Mouse (Mus musculus) liver, postnatal 0 days (tissue): ENCODE measurements at regions not wholly inside any gene's neighbourhood (a gene's known extent, or its start where the extent isn't known, plus 50 kb on each side); places are given as distances from the start of the nearest gene placed in this dataset.

Source experiments
- ATAC-seq: fragments of 200-750 bp; cut with Nextera tagmentation; 2 replicates; pipeline ENCODE4 v1.8.0; 2017; ENCODE audit warnings: mild to moderate bottlenecking, moderate library complexity
- DNase-seq: peaks from one replicate; pipeline ENCODE4 v3.0.0-alpha.2; 2016
- H3K27ac ChIP-seq: fragments of 300-500 bp; sonication (generic); 2 replicates; pipeline ENCODE4 v1.5.1; 2014; ENCODE audit warnings: antibody characterized with exemption, moderate library complexity, mild to moderate bottlenecking, low read depth
- H3K27me3 ChIP-seq: fragments of 300-500 bp; sonication (generic); 2 replicates; pipeline ENCODE4 v1.6.1; 2014; ENCODE audit warnings: low read length, control low read depth, mixed read lengths; ENCODE audit not compliant: insufficient read depth
- H3K36me3 ChIP-seq: fragments of 300-500 bp; sonication (generic); replicated peaks from 2 replicates; pipeline ENCODE4 v1.6.1; 2014; ENCODE audit warnings: mild to moderate bottlenecking, control low read depth, low read length, moderate library complexity, mixed read lengths; ENCODE audit not compliant: insufficient read depth
- H3K4me1 ChIP-seq: fragments of 300-500 bp; sonication (generic); 2 replicates; pipeline ENCODE4 v1.6.1; 2014; ENCODE audit warnings: antibody characterized with exemption, mild to moderate bottlenecking, control low read depth; ENCODE audit not compliant: insufficient read depth
- H3K4me2 ChIP-seq: fragments of 300-500 bp; sonication (generic); 2 replicates; pipeline ENCODE4 v1.6.1; 2014; ENCODE audit warnings: low read depth, mild to moderate bottlenecking, low read length, moderate library complexity, mixed read lengths
- H3K4me3 ChIP-seq: fragments of 300-500 bp; sonication (generic); 2 replicates; pipeline ENCODE4 v1.5.1; 2014; ENCODE audit warnings: low read depth, low read length
- H3K9ac ChIP-seq: fragments of 300-500 bp; sonication (generic); replicated peaks from 2 replicates; pipeline ENCODE4 v1.6.1; 2014; ENCODE audit warnings: mild to moderate bottlenecking, moderate library complexity
- H3K9me3 ChIP-seq: fragments of 300-500 bp; sonication (generic); 2 replicates; pipeline ENCODE4 v1.6.1; 2016; ENCODE audit warnings: mild to moderate bottlenecking, control low read depth, low read length, mixed read lengths
- CTCF ChIP-seq: sonication (generic); IDR thresholded peaks from 2 replicates; pipeline ENCODE4 v1.5.1; 2016; ENCODE audit warnings: antibody characterized with exemption, low read depth
- EP300 ChIP-seq: IDR thresholded peaks from 2 replicates; pipeline ENCODE4 v1.6.1; 2016; ENCODE audit warnings: antibody characterized with exemption, low read depth, mild to moderate bottlenecking
- WGBS: fragments of 180-500 bp; shearing (Covaris S2); extraction: QIAGEN DNeasy Blood & Tissue Kit; methylation state at CpG from one replicate; pipeline ENCODE4 v1.1.7; 2014; ENCODE audit not compliant: insufficient replicate concordance; 5-methylcytosine and 5-hydroxymethylcytosine counted together

- Histone ChIP-seq H3K27me3 (no peaks in the 10 kb centered on the region), H3K4me2 (no peak overlapping the region), H3K36me3 (no peaks in the 10 kb centered on the region), H3K9me3 (no peaks in the 10 kb centered on the region), H3K4me1 (no peaks in the 10 kb centered on the region), H3K4me3 (no peak overlapping the region), H3K9ac (no peak overlapping the region), H3K27ac (no peak overlapping the region)
- TF ChIP-seq EP300: no peak
- no peak for DNase-seq
- no peak for ATAC-seq
- 59% methylated on average over 5 of the region's 5 CpGs for WGBS
These were observed 128.3 kb downstream of the Sox9 start for GRCm38 (mm10) chr11:112910309-112910708.

- TF ChIP-seq EP300: no peak
- TF ChIP-seq CTCF: no peak
- no peaks in the 10 kb centered on the region for H3K36me3 ChIP-seq
- no peak overlapping the region for H3K9ac ChIP-seq
- no peaks in the 10 kb centered on the region for H3K27me3 ChIP-seq
- DNase-seq: no peak
- no peak for ATAC-seq
- no peak overlapping the region for H3K27ac ChIP-seq
- 69% methylated on average over 3 of the region's 3 CpGs for WGBS
- H3K4me2 ChIP-seq: no peak overlapping the region
- H3K9me3 ChIP-seq: no peaks in the 10 kb centered on the region
- H3K4me3 ChIP-seq: no peak overlapping the region
- H3K4me1 ChIP-seq: no peaks in the 10 kb centered on the region
These were observed 130.9 kb downstream of the Sox9 start for GRCm38 (mm10) chr11:112912875-112913274.

- Histone ChIP-seq H3K4me3 (no peak overlapping the region), H3K4me2 (no peak overlapping the region), H3K27me3 (no peaks in the 10 kb centered on the region), H3K4me1 (no peaks in the 10 kb centered on the region), H3K9me3 (no peaks in the 10 kb centered on the region), H3K27ac (no peak overlapping the region), H3K9ac (no peak overlapping the region), H3K36me3 (no peaks in the 10 kb centered on the region)
- DNase-seq (no peak), ATAC-seq (no peak)
- 63% methylated on average over 1 of the region's 1 CpGs for WGBS
- TF ChIP-seq CTCF (no peak), EP300 (no peak)
These were observed 134.9 kb downstream of the Sox9 start for GRCm38 (mm10) chr11:112916923-112917322.

GRCm38 (mm10) chr11:112920131-112920530, 138.1 kb downstream of the Sox9 start:
- Histone ChIP-seq H3K9me3 (no peaks in the 10 kb centered on the region), H3K9ac (no peak overlapping the region), H3K4me3 (no peak overlapping the region), H3K27ac (no peak overlapping the region), H3K4me1 (no peaks in the 10 kb centered on the region), H3K36me3 (no peaks in the 10 kb centered on the region), H3K27me3 (no peaks in the 10 kb centered on the region), H3K4me2 (no peak overlapping the region)
- ATAC-seq (no peak), DNase-seq (no peak)
- no peak for TF ChIP-seq EP300
- no peak for TF ChIP-seq CTCF
- 71% methylated on average over 4 of the region's 4 CpGs for WGBS

GRCm38 (mm10) chr11:112924577-112924976, 142.6 kb downstream of the Sox9 start:
- Histone ChIP-seq H3K9ac (no peak overlapping the region), H3K27me3 (no peaks in the 10 kb centered on the region), H3K27ac (no peak overlapping the region), H3K4me3 (no peak overlapping the region), H3K4me1 (no peaks in the 10 kb centered on the region), H3K36me3 (no peaks in the 10 kb centered on the region), H3K4me2 (no peak overlapping the region), H3K9me3 (no peaks in the 10 kb centered on the region)
- 63% methylated on average over 1 of the region's 1 CpGs for whole genome bisulfite sequencing
- DNase-seq: no peak
- TF ChIP-seq CTCF (no peak), EP300 (no peak)
- ATAC-seq: no peak

GRCm38 (mm10) chr11:112925140-112925539, 143.1 kb downstream of the Sox9 start:
- Histone ChIP-seq H3K4me1 (no peaks in the 10 kb centered on the region), H3K36me3 (no peaks in the 10 kb centered on the region), H3K9ac (no peak overlapping the region), H3K27ac (no peak overlapping the region), H3K4me2 (no peak overlapping the region), H3K27me3 (no peaks in the 10 kb centered on the region), H3K9me3 (no peaks in the 10 kb centered on the region), H3K4me3 (no peak overlapping the region)
- 56% methylated on average over 6 of the region's 6 CpGs for WGBS
- TF ChIP-seq CTCF (no peak), EP300 (no peak)
- DNase-seq (no peak), ATAC-seq (no peak)
